Mouse (Mus musculus) kidney, embryonic 14.5 days (tissue): Measurements from ENCODE around the gene Tbc1d10b. TPM values are rescaled to one million over a fixed set of nuclear protein-coding genes. Genes with fewer than 3 reads are reported as not detected.
"Not testable (repeated sequence)": the region's sequence is repeated elsewhere in the genome, so short reads cannot be mapped to it uniquely, and the experiment has no call there.

Source experiments
- ATAC-seq: fragments of 200-750 bp; cut with Nextera tagmentation; 2 replicates; pipeline ENCODE4 v1.8.0; 2017; ENCODE audit warnings: moderate number of reproducible peaks, mild to moderate bottlenecking, moderate TSS enrichment, moderate library complexity; ENCODE audit not compliant: low FRiP score, low TSS enrichment
- H3K27ac ChIP-seq: fragments of 300-500 bp; sonication (generic); 2 replicates; pipeline ENCODE4 v1.5.1; 2014; ENCODE audit warnings: low read depth, mild to moderate bottlenecking, low read length, moderate library complexity, mixed read lengths
- H3K27me3 ChIP-seq: fragments of 300-500 bp; sonication (generic); 2 replicates; pipeline ENCODE4 v1.6.1; 2014; ENCODE audit warnings: mild to moderate bottlenecking, low read length; ENCODE audit not compliant: control insufficient read depth, insufficient read depth
- H3K36me3 ChIP-seq: fragments of 300-500 bp; sonication (generic); 2 replicates; pipeline ENCODE4 v1.6.1; 2014; ENCODE audit warnings: low read length, mixed read lengths; ENCODE audit not compliant: control insufficient read depth, insufficient read depth
- H3K4me1 ChIP-seq: fragments of 300-500 bp; sonication (generic); 2 replicates; pipeline ENCODE4 v1.6.1; 2014; ENCODE audit warnings: low read length, mixed read lengths; ENCODE audit not compliant: control insufficient read depth, insufficient read depth
- H3K4me2 ChIP-seq: fragments of 300-500 bp; sonication (generic); replicated peaks from 2 replicates; pipeline ENCODE4 v1.6.1; 2014; ENCODE audit warnings: low read depth, mild to moderate bottlenecking, low read length
- H3K4me3 ChIP-seq: fragments of 300-500 bp; sonication (generic); 2 replicates; pipeline ENCODE4 v1.5.1; 2014; ENCODE audit warnings: mild to moderate bottlenecking, low read length
- H3K9ac ChIP-seq: fragments of 300-500 bp; sonication (generic); 2 replicates; pipeline ENCODE4 v1.6.1; 2014; ENCODE audit warnings: low read depth, mild to moderate bottlenecking, low read length, moderate library complexity
- H3K9me3 ChIP-seq: fragments of 300-500 bp; sonication (generic); 2 replicates; pipeline ENCODE4 v1.6.1; 2016; ENCODE audit warnings: low read length; ENCODE audit not compliant: control insufficient read depth
- WGBS: fragments of 180-500 bp; shearing (Covaris S2); extraction: QIAGEN DNeasy Blood & Tissue Kit; methylation state at CpG from one replicate; pipeline ENCODE4 v1.1.7; 2014; 5-methylcytosine and 5-hydroxymethylcytosine counted together
- polyA plus RNA-seq: library from polyadenylated mRNA; unstranded; fragments of >200 nt; fragmentation: Nextera tagmentation; extraction: Ambion mirVana; gene quantifications from 2 replicates; pipeline ENCODE4 v1.2.1, GENCODE M21; 2014

Tbc1d10b gene
- polyA plus RNA-seq, 1 experiment from 2014 or later: 19.7 TPM

DNA sequence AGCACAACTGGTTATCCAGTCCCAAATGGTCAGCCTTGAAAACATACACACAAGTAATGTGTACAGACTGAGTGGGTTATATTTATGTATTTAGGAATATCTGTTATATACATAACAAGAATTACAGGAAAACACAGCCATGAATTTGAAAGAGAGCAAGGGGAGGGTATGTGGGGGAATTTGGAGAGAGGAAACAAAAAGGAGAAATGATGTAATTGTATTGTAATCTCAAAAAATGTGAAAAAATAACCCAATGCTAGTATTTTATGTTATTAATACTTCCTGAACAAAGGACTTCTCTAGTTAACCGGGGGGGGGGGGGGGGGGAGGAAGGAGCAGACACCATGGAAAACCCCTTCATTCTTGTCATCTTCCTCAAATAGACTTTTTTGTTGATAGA lies 23.5 kb downstream of the Tbc1d10b start:
- H3K27me3 ChIP-seq: no peaks in the 10 kb centered on the region
- 33% methylated on average over 1 of the region's 1 CpGs for WGBS
- ATAC-seq: no peak
- no peaks in the 10 kb centered on the region for H3K4me1 ChIP-seq
- no peak overlapping the region for H3K4me2 ChIP-seq
- H3K36me3 ChIP-seq: no peaks in the 10 kb centered on the region
- no peak overlapping the region for H3K4me3 ChIP-seq
- no peaks in the 10 kb centered on the region for H3K9me3 ChIP-seq
- H3K9ac ChIP-seq: no peak overlapping the region
- H3K27ac ChIP-seq: no peak overlapping the region

DNA sequence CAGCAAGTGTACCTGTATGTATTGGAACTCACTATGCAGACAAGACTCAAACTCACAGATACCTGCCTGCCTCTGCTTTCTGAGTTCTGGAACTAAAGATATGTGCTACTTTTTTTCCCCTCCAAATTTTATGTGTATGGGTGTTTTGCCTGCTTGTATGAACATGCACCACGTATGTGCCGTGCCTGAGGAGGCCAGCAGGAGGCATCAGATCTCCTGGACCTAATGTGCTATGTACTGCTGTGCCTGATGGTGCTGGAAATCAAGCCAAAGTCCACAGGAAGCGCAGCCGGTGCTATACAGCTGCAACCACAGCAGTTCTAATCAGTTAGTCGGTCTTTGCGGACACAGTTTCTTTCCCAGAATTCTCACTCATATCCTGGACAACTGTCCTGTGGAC lies 24.4 kb downstream of the Tbc1d10b start:
- no peak for ATAC-seq
- WGBS: 78% methylated on average over 6 of the region's 6 CpGs
- no peak overlapping the region for H3K27ac ChIP-seq
- no peaks in the 10 kb centered on the region for H3K27me3 ChIP-seq
- H3K9me3 ChIP-seq: no peaks in the 10 kb centered on the region
- no peak overlapping the region for H3K9ac ChIP-seq
- H3K4me2 ChIP-seq: no peak overlapping the region
- H3K4me3 ChIP-seq: no peak overlapping the region
- no peaks in the 10 kb centered on the region for H3K4me1 ChIP-seq
- no peaks in the 10 kb centered on the region for H3K36me3 ChIP-seq

DNA sequence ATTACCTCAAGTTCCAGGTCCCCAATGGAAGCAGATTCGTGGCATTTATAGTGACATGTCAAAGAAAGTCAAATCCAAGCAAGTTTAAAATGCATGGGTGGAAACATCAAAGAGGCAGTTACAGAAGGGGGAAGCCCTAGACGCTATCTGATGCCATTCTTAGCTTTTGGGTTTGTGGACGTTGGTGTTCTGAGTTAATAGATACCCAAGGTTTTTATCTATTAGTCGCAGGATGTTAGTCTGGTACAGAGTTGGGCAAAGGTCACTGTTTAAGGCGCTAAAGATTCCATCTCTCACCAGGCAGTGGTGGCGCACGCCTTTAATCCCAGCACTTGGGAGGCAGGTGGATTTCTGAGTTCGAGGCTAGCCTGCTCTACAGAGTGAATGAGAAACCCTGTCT lies 24.9 kb downstream of the Tbc1d10b start:
- H3K9me3 ChIP-seq: no peaks in the 10 kb centered on the region
- H3K4me3 ChIP-seq: no peak overlapping the region
- H3K4me2 ChIP-seq: no peak overlapping the region
- no peaks in the 10 kb centered on the region for H3K27me3 ChIP-seq
- WGBS: 73% methylated on average over 8 of the region's 8 CpGs
- H3K9ac ChIP-seq: no peak overlapping the region
- no peaks in the 10 kb centered on the region for H3K36me3 ChIP-seq
- no peaks in the 10 kb centered on the region for H3K4me1 ChIP-seq
- no peak overlapping the region for H3K27ac ChIP-seq
- no peak for ATAC-seq

DNA sequence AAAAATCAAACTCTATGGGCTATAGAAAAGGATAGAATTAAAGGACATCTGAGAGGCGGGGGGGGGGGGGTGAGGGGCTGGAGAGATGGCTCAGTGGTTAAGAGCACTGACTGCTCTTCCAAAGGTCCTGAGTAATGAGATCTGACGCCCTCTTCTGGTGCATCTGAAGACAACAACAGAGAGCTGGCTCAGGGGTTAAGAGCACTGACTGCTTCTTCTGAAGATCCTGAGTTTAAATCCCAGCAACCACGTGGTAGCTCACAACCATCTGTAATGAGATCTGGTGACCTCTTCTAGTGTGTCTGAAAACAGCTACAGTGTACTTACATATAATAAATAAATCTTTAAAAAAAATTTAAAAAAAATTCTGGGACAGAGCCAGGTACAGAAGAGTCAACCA lies 26.5 kb downstream of the Tbc1d10b start:
- not testable (repeated sequence) for H3K4me2 ChIP-seq, H3K4me3 ChIP-seq, H3K27ac ChIP-seq

DNA sequence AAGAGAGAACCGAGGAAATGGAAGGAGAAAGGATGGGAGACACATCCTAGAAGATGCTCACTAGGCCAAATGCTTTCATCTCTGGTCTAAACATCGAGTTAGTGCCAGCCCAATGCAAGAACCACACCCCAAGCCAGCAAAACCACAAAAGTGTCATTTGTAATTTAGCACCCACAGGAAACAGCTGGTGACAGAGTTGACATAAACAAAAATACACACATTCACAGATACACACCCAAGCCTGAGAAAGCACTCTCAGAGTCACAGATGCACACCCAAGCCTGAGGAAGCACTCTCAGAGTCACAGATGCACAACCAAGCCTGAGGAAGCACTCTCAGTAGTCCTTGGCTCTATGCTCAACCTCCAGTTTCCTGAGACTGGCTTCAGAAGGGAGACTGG lies 27.5 kb downstream of the Tbc1d10b start:
- Histone ChIP-seq H3K4me2 (no peak overlapping the region), H3K9ac (no peak overlapping the region), H3K4me3 (no peak overlapping the region), H3K4me1 (no peaks in the 10 kb centered on the region), H3K9me3 (no peaks in the 10 kb centered on the region), H3K36me3 (no peaks in the 10 kb centered on the region), H3K27me3 (no peaks in the 10 kb centered on the region), H3K27ac (no peak overlapping the region)
- ATAC-seq: no peak
- WGBS: 69% methylated on average over 2 of the region's 2 CpGs

More for the DNA sequence above, 26.5 kb downstream of the Tbc1d10b start:
- 32% methylated on average over 3 of the region's 3 CpGs for WGBS
- not testable (repeated sequence) for H3K4me1 ChIP-seq, ATAC-seq, H3K9me3 ChIP-seq, H3K9ac ChIP-seq, H3K27me3 ChIP-seq, H3K36me3 ChIP-seq

DNA sequence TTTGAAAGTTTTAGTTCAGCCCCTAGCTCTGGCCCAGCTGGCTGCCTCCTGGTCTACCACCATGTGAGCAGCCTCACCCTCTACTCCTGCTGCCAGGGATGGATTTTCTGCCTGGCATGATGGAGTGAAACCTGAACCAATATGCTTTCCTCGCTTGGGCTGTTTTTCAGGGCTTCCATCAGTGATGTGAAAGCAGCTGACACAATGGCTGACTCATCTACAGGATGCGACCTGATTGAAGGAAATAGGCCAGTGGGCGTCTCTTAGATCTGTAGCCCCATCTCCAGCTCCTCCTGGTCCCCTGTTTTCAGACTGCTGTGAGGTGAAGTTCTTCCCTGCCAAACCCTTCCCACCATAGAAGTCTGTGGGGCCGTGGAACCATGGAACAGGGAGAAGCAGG lies 31.3 kb downstream of the Tbc1d10b start:
- H3K4me2 ChIP-seq: no peak overlapping the region
- WGBS: 69% methylated on average over 4 of the region's 4 CpGs
- H3K9me3 ChIP-seq: no peaks in the 10 kb centered on the region
- no peaks in the 10 kb centered on the region for H3K4me1 ChIP-seq
- no peak overlapping the region for H3K4me3 ChIP-seq
- no peaks in the 10 kb centered on the region for H3K27me3 ChIP-seq
- ATAC-seq: no peak
- H3K27ac ChIP-seq: no peak overlapping the region
- no peak overlapping the region for H3K9ac ChIP-seq
- H3K36me3 ChIP-seq: no peaks in the 10 kb centered on the region

DNA sequence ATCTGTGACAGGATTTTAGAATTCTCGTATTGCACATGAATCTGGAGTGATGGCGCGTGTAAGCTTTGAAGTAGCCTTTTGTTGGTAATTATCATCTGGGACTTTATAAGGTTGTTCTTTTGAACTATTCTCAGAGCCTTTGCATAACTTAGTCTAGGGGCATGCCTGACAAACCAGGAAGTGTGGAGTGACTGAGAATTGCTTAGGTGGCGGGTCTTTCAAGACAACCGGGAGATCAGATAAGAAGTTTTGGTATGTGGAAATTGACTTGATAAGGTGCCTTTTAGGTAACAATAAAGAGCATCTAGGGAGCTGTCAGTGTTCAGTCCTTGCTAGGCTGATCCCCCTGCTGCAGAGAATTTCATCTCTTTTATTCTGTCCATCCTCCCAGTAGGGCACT lies 41.8 kb downstream of the Tbc1d10b start:
- no peak overlapping the region for H3K4me2 ChIP-seq
- no peaks in the 10 kb centered on the region for H3K36me3 ChIP-seq
- H3K9ac ChIP-seq: no peak overlapping the region
- no peak overlapping the region for H3K27ac ChIP-seq
- H3K4me1 ChIP-seq: no peaks in the 10 kb centered on the region
- no peaks in the 10 kb centered on the region for H3K27me3 ChIP-seq
- H3K4me3 ChIP-seq: no peak overlapping the region
- ATAC-seq: no peak
- no peaks in the 10 kb centered on the region for H3K9me3 ChIP-seq
- 86% methylated on average over 5 of the region's 5 CpGs for WGBS

DNA sequence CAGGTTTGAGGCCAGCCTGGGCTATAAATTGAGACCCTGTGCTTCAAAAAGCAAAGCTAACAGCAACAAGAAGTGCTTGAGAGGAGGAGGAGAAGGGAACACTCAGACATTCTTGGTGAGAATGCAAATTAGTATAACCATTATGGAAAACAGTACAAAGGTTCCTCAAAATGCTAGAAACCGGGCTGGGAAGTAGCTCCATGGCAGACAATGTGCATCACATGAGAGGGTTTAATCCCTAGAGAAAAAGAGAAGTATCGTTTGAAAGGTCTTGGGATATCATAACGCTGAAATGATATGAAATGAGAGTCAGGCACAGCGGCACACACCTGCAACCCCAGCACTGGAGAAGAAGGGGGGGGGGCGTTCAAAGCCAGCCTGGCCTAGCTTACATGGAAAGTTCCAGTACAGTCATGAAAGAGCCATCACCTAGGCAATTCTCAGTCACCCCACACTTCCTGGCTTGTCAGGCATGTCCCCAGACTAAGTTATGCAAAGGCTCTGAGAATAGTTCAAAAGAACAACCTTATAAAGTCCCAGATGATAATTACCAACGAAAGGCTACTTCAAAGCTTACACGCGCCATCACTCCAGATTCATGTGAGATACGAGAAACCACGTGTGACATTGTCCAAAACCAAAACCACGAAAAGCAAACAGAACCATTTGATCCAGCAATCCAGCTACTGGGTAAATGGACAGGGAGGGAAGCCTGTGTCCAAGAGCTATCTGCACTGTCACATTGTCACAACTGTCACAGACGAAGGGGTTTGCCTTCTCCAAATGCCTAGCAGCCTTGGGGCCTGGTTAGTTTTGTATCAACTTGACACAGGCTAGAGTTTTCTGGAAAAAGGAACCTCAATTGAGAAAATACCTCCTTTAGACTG lies 42.4 kb downstream of the Tbc1d10b start:
- no peaks in the 10 kb centered on the region for H3K9me3 ChIP-seq
- H3K4me3 ChIP-seq: no peak overlapping the region
- ATAC-seq: no peak
- no peaks in the 10 kb centered on the region for H3K27me3 ChIP-seq
- no peak overlapping the region for H3K4me2 ChIP-seq
- H3K4me1 ChIP-seq: no peaks in the 10 kb centered on the region
- H3K27ac ChIP-seq: no peak overlapping the region
- no peaks in the 10 kb centered on the region for H3K36me3 ChIP-seq
- H3K9ac ChIP-seq: no peak overlapping the region
- WGBS: 79% methylated on average over 12 of the region's 12 CpGs

DNA sequence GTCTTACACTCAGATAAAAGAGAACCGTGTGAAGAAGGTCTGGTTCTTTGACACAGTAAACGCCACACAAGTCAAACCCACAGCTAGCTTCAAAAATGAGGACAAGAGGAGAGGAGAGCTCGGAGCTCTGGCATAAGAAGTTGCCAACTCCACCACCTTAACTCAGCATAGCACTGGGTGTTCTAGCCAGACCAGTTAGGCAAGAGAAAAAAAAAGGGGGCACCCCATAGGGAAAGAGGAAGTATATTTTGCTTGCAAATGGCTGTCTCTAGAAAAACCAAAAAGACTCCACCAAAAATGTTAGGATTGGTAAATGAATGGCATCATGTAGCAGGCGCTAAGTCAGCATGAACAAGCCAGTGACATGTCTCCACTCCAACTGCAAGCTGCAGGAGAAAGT lies 44.3 kb downstream of the Tbc1d10b start:
- no peaks in the 10 kb centered on the region for H3K27me3 ChIP-seq
- no peak for ATAC-seq
- H3K9me3 ChIP-seq: no peaks in the 10 kb centered on the region
- H3K36me3 ChIP-seq: no peaks in the 10 kb centered on the region
- H3K4me3 ChIP-seq: no peak overlapping the region
- H3K4me1 ChIP-seq: no peaks in the 10 kb centered on the region
- WGBS: 87% methylated on average over 4 of the region's 4 CpGs
- no peak overlapping the region for H3K27ac ChIP-seq
- no peak overlapping the region for H3K4me2 ChIP-seq
- no peak overlapping the region for H3K9ac ChIP-seq
